18 mouse cellular contexts compared by ENCODE assay signal in the genomic region with DNA sequence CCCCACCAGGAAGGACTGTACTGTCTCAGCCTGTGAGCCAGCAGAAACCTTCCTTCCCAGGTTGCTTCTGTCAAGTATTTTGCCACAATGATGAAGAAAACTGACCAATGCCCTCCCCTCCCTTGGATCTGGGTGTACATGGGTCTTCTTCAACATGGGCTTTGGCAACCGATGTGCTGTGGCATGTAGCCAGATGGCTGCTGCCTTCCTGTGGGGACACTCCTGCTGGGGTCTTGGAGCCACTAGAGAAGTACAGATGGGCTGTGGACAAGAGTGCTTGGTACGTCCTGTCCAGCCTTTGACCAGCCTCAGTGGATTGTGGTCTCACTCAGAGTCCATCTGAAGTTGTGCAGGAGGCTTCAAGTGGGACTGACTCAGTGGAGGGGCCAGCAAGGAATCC.
"Had no signal": no experiment of that assay in that cellular context is flagged by ENCODE, and none has a peak within 500 bp of the region (broad histone marks: within the 10 kb centered on the region; RNA-seq: fewer than 3 reads in every experiment).

No protein-coding gene starts in this region.

- H3K4me2 ChIP-seq: lung, embryonic 15.5 days; midbrain, embryonic 11.5 days; midbrain, embryonic 13.5 days; midbrain, embryonic 15.5 days; neural tube, embryonic 13.5 days; stomach, embryonic 15.5 days had no signal

- H3K4me3 ChIP-seq: lung, embryonic 15.5 days; midbrain, embryonic 13.5 days; midbrain, embryonic 15.5 days; neural tube, embryonic 13.5 days; stomach, embryonic 15.5 days had no signal

- H3K36me3 ChIP-seq: lung, embryonic 15.5 days; midbrain, embryonic 13.5 days; midbrain, embryonic 15.5 days; neural tube, embryonic 13.5 days; stomach, embryonic 15.5 days had no signal

- H3K27me3 ChIP-seq: lung, embryonic 15.5 days; midbrain, embryonic 13.5 days; midbrain, embryonic 15.5 days; stomach, embryonic 15.5 days had no signal

- H3K27ac ChIP-seq: lung, embryonic 15.5 days; macrophage; midbrain, embryonic 13.5 days; midbrain, embryonic 15.5 days; neural tube, embryonic 13.5 days; stomach, embryonic 15.5 days; stomach, postnatal 0 days had no signal

- DNase-seq: liver, postnatal 0 days; lung, adult 2 months; lung, postnatal 14 days; lung, postnatal 36 days; right cerebral cortex, postnatal 14 days; thymus, adult 2 months; thymus, postnatal 25 days; thymus, postnatal 4 days had no signal

- H3K9me3 ChIP-seq: lung, embryonic 15.5 days; midbrain, embryonic 15.5 days; neural tube, embryonic 13.5 days; stomach, embryonic 15.5 days had no signal

- H3K4me1 ChIP-seq: megakaryocyte, embryonic 14.5 days; stomach, embryonic 15.5 days had no signal

- ATAC-seq: liver, postnatal 0 days; lung, postnatal 0 days; midbrain, embryonic 13.5 days; midbrain, embryonic 15.5 days had no signal

- H3K9ac ChIP-seq: liver, postnatal 0 days; lung, embryonic 15.5 days; midbrain, embryonic 13.5 days; midbrain, embryonic 15.5 days; neural tube, embryonic 13.5 days; stomach, embryonic 15.5 days had no signal
